Mouse (Mus musculus): ENCODE measurements around the gene Dpp8.
"Not testable (repeated sequence)": the region's sequence is repeated elsewhere in the genome, so short reads cannot be mapped to it uniquely, and the experiment has no call there.

The Dpp8 gene

DNA sequence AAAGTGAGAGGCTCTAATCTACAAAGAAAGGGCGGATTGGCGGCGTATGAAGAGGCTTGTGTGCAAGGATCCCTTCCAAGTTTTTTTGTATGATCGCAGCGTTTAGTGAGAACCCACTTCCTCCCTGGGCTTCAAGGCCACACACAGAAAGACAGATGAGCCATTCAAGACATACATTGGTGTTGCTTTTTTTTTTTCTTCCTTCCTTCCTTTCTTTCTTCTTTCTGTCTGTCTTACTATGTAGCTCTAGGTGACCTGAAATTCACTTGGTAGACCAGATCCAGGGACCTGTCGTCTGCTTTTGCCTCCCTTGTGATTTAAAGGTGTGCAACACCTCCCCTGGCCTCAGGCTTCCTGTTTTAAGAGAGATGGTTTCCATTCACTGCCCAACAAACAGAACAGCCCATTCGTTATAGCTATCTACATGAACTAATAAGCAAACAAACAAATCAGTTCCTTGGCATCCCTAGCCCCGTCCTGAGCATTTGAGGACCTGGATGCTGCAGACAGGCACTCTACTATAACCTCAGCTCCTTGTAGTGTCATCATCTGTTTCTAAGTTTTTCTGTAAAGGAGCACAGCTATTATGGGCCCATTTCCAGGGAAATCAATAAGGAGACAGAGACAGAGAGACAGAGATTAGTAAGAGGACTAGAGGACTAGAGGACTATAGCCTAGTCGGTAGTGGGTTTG lies 10.2 kb upstream of the Dpp8 start:
- no peak for DNase-seq (ENCODE audit: low read depth, low spot score)

DNA sequence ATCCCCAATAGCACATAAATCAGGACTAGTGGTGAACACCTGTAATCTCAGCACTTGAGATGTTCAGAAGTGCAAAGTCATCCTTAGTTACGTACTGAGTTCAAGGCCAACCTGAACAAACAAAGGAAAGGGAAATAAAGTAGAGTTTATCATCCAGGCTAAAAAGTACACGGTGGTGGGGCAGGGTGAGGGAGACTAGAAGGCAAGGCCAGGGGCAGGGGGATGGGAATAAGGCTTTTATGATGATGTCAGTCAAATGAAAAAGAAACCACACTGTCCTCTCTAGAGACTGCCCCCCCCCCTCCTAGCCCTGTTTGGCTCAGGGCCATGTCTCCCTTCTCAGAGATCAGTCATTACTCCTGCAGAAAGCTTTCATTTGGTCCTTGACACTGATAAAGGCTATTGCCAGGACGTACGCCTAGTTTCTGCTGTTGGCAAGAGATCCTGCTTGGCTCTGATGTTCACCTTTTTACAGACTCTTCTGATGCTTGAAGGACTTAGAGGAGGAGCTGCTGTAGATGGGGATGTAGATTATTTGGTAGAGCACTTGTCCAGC lies 9.6 kb upstream of the Dpp8 start:
- DNase-seq (ENCODE audit: low read depth, low spot score) = no peak

DNA sequence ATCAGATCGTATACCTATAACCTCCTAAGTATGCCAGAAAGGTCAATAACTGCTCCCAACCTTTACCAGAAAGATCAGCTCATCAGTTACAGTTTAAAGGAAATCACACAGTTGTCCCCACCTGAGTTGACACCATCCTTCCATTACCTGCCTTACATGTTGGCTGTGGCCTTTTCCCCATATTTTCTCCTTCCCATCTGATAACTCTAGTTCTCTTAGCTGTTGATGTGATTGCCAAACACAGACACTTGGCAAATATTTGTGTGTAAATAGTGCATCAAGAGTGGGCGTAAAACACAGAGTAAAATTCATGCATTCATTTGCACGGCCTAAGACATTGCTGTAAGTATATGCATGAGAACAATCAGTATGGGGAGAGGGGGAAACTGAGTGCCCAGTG lies 8.8 kb upstream of the Dpp8 start:
- DNase-seq (ENCODE audit: low read depth, low spot score) = no peak

DNA sequence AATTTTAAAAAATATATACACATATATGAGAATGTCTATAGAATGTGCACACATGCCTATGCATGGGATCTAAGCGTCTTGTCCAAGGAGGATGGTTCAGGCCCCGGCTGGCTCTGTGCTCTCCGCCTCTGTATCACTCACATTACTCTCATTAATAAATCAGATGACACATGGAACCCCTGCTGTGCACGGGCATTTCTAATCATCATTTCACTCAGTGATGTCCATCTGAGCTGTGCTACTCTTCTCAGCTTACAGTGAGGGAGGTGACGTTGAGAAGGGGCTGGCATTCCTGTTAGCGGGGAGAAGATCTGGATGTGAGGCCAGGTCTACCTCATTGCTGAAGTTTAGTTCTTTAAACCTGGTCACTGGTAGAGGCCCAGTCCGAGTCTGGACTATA lies 5.0 kb upstream of the Dpp8 start:
- DNase-seq (ENCODE audit: low read depth, low spot score) = no peak

DNA sequence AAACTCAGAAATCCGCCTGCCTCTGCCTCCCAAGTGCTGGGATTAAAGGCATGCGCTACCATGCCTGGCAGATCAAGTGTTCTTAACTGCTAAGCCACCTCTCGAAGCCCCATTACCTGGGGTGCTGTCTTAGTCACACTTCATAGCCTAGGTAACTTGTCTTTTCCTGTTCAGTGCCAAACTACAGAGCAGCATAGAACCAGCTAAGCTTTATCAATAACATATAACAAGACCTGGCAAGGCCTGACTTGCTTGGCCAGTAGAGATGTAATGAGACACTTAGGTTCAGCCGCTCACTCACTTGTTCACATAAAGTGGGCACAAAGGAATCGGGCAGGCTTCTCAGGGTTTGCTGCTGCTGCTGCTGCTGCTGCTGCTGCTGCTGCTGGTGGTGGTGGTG lies 3.9 kb upstream of the Dpp8 start:
- no peak for DNase-seq (ENCODE audit: low read depth, low spot score)

DNA sequence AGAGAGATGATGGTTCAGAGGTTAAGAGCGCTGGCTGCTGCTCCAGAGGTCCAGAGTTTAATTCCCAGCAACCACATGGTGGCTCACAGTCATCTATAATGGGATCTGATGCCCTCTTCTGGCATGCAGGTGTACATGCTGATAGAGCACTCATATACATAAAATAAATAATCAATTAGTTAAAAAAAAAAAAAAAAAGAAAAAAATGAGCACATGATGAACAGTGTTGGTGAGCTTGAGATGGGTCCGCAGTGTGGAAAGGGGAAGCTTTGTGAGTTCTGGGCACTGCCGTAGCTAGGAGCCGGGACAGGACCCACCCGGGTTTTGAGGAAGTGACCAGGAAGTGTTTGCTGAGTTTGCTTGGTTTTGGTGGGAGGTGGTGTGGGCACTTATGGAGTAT lies 859 bp upstream of the Dpp8 start:
- DNase-seq (ENCODE audit: low read depth, low spot score) = not testable (repeated sequence)

DNA sequence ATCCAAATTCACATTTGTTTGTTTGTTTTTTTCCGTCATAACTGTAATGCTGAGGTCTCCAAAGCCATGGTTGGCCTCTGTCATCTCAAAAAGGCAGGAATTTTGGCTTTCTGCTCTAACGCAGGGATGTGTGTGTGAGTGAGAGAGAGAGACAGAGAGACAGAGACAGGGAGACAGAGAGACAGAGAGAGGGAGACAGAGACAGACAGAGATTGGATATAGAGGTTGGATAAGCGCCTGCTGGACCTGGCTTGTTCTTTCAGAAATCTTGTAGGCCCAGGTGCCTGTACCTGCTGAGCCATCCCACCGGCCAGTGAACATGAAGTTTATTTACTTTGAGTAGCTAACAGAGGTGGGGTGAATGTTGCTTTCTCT lies 333 bp upstream of the Dpp8 start:
- DNase-seq (ENCODE audit: low read depth, low spot score) = no peak

DNA sequence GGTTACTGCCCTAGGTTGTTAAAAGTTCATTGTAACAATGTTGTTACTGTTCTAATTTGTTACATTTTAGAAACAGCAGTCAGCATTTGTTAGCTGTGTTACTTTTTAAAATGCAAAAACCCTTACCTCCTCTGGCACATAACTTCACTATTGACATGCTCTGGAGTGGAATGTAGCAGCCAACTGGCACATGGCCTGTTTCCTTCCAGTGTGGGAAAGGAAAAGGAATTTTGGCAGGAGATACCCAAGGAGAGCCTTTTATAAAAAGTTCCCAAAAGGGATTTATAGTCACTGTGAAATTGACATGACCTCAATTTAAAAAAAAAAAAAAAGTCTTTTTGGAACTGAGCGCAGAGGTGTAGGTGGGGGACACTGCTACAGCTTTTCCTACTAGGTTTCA lies 4.2 kb downstream of the Dpp8 start:
- no peak for DNase-seq (ENCODE audit: low read depth, low spot score)

DNA sequence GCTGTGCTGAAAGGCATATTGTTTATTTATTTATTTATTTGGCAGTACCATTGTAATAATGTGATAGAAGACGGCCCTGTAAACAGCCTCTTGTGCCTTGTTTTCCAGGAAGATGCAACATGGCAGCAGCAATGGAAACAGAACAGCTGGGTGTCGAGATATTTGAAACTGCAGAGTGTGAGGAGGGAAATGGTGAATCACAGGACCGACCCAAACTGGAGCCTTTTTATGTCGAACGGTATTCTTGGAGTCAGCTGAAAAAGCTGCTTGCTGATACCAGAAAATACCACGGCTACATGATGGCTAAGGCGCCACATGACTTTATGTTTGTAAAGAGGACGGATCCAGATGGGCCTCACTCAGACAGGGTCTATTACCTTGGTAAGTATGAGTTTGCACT lies 4.6 kb downstream of the Dpp8 start:
- DNase-seq (ENCODE audit: low read depth, low spot score) = no peak

DNA sequence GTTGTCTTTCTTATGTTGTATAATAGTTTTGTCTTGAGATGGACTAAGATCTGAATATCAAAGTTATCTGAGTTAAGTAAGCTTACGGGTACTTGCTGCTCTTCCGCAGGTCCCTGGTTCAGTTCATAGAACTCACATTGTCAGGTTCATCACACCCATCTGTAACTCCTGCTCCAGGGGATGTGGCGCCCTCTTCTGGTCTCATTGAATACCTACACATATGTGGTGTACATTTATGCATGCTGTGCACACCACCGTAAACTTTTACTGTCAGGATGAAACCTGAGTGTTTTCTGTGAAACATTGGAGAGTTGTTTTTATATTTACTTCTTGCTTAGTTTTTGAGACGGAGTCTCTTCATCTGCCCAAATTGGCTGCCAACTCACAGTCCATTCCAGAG lies 9.2 kb downstream of the Dpp8 start:
- DNase-seq (ENCODE audit: low read depth, low spot score) = no peak

DNA sequence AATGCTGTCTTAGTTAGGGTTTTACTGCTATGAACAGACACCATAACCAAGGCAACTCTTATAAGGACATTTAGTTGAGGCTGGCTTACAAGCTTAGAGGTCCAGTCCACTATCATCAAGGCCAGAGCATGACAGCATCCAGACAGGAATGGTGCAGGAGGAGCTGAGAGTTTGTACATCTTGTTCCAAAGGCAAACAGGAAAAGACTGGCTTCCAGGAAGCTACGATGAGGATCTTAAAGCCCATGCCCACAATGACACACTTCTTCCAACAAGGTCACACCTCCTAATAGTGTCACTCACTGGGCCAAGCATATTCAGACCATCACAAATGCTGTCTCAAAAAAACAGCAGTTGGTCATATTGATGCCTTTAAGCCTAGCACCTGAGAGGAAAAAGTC lies 14.8 kb downstream of the Dpp8 start:
- no peak for DNase-seq (ENCODE audit: low read depth, low spot score)

DNA sequence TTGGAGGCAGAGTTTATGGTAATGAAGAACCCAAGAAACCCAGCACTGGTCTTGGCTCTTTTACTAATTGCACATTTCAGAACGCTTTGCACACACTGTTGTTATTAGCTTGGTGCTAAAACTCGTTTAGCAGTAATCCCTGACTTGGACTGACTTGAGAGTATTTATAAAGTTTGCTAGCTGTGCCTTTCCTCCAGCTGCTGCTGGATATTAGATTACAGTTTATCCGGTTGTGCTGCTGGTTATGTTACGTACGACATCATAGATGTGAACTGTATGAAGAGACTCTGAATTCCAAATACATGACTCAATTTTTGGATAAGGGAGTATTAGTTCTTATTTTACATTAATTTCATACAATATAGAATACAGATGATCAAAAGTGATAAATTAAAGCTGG lies 17.2 kb downstream of the Dpp8 start:
- DNase-seq (ENCODE audit: low read depth, low spot score) = no peak

DNA sequence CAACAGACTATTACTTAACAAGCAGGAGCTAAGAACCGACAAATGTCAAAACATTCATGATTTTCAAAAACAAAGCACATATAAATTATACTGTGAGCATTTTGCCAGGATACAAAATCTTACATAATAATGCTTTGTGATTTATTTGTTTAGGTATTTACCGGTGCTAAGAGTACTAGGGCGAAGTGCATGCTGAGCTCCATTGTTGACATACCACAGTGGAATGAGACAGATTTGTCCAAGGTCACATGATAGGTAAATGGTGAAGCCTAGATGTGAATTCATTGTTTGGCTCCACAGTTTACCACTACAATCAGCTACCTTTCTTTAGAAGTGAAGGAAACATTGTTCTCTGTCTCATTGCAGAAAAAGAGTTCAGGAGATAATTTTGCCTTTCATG lies 18.8 kb downstream of the Dpp8 start:
- DNase-seq (ENCODE audit: low read depth, low spot score) = no peak

DNA sequence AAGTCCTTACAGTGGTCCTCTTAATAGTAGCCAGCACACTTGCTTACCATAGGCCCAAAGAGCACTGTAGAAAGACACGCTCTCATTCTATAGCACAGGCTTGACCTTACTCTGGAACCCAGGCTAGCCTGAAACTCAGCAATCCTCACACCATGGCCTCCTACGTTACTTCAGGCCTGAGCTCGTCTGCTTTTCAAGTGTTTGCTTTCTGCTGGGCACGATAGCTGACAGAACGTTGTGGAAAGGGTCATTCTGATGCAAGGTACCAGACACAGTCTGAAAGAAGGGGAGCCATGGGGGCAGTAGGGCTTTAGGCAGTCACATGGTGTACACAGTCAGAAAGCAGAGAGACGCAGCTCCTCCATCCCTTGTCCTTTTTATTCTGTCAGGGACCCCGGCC lies 32.0 kb downstream of the Dpp8 start:
- no peak for DNase-seq (ENCODE audit: low read depth, low spot score)

DNA sequence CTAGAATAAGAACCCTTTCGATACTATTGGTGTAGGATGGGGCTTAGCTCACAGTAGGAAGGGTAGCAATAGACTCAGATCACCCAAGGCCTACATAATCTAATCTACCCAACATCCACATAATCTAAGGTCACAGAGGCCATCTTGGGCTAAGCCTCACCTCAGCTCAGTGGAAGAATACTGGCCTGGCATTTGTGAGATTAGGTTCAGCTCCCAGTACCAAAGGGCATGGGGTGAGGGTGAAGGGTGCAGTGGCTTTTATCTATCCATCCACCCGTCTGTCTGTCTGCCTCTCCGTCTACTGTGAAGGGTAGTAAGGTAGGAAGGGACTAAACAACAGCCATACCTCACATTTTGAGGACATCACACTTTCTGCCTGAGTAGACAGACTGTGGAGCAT lies 38.4 kb downstream of the Dpp8 start:
- no peak for DNase-seq (ENCODE audit: low read depth, low spot score)

DNA sequence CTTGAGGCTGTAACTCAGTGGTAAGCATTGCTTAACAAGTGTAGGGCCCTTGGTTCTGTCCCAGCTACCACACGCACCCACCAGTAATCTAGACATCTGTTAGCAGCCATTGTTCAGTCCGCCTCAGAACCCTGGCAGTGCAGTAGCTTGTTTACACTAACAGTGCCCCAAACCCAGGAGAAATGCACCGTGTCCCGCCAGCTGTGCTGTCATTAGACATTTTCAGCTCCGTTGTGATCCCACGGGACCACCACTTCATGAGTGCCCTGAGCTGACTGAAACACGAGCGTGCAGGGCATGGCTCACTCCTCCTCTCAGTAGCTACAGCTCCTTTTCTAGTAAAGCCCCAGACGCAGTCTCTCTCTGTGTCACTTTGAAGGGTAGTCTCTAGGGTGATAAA lies 41.3 kb downstream of the Dpp8 start:
- DNase-seq (ENCODE audit: low read depth, low spot score) = no peak

DNA sequence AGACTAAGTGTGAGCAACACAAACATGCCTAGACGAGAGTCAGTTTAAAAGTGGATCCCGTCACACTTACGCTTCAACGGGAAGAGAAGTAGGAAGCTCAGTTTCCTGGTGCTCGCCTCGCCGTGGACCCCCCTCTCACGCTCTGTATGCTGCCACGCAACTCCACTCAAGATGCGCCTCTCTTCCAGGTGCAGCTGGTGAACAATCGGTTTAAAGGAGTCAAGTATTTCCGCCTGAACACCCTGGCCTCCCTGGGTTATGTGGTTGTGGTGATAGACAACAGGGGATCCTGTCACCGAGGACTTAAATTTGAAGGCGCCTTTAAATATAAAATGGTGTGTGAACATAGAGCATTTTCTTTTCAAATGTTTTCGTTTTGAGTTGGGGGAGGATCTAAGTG lies 42.0 kb downstream of the Dpp8 start:
- no peak for DNase-seq (ENCODE audit: low read depth, low spot score)

DNA sequence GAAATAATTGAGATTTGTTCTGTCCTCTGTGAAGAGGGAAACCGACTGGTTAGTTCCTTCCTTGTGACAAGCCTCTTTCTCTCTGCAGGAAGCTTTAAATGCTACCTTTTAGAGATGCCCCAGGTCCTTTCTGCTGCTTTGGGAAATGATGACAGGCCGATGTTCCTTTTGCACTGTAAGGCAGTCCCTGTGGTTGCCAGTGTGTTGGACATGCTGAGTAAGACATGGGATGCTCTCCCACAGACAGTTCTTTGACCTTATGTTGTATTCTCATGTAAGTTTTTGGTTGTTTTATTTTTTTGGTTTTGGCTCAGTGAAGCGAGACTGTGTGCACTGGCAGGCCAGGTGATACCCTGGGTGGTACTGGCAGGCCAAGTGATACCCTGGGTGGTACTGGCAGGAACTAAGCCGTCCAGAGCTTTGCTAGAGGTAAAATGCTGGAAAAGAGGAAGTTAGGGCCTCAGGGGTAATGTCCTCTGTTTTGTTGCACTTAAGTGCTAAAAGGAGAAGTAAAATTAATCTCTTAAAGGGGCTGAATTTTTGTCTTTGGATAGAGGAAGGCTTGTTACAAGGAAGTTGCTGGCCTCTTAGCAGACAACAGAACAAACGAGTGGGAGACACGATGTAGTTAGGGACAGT lies 42.8 kb downstream of the Dpp8 start:
- DNase-seq (ENCODE audit: low read depth, low spot score) = no peak

DNA sequence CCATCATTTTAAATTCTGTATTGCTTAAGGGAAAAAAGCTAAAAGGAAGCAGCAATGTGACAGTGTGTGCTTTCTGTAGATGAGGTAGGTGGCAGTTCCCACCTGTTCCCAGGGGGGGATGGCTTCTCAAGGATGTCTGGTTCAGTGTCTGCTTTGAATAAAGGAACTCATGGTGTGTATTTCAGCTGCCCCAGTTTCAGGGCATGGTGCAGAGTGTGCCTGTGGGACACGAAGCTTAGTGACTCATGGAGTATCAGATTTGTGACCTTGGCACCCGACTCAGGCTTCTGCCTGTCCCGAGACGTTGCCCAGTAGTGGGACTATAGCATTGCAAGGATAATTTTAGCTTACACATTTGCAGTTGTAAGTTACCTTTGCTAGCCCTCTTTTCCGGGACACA lies 45.3 kb downstream of the Dpp8 start:
- no peak for DNase-seq (ENCODE audit: low read depth, low spot score)

DNA sequence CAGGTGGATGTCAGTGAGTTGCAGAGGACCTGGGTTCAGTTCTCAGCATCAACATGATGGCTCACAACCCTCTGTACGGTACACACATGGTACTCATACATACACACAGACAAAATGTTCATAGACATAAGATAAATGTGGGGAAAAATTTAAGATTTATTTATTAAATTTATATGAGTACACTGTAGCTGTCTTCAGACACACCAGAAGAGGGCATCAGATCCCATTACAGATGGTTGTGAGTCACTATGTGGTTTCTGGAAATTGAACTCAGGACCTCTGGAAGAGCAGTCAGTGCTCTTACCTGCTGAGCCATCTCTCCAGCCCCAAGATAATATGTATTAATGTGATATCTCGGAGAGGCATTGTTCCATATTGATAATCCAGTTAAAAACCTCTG lies 47.9 kb downstream of the Dpp8 start:
- DNase-seq (ENCODE audit: low read depth, low spot score) = not testable (repeated sequence)

DNA sequence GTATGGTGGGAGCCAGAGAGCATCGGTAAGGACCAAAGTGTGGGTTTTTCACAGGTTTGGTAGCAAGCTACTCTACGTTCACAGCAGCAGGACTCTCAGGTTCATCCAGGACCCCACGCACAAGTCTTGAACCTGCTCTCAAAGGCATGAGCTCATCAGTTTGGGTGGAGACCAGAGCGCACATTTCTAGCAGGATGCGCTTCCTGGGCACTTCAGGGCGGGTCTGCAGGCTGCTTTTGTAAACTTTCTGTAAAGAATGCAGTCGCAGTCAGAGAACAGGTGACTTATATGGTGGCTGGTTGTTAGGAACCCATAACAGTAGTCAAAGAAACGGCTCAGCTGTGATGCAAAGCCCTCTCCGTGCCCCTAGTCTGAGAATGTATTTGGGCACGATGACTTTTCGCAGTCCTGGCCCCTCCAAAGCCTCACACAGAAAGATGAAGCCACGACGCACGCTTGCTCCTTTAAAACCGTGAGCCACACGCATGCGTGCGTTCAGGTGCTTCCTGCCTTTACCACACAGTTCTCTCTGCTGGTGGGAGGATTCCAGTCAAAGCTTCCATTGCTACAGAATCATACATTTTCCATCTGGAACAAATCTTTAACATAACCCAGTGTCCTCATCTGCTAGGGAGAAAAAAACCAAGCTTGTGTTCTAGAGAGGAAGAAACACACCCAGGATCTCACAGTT lies 51.0 kb downstream of the Dpp8 start:
- DNase-seq (ENCODE audit: low read depth, low spot score) = no peak

DNA sequence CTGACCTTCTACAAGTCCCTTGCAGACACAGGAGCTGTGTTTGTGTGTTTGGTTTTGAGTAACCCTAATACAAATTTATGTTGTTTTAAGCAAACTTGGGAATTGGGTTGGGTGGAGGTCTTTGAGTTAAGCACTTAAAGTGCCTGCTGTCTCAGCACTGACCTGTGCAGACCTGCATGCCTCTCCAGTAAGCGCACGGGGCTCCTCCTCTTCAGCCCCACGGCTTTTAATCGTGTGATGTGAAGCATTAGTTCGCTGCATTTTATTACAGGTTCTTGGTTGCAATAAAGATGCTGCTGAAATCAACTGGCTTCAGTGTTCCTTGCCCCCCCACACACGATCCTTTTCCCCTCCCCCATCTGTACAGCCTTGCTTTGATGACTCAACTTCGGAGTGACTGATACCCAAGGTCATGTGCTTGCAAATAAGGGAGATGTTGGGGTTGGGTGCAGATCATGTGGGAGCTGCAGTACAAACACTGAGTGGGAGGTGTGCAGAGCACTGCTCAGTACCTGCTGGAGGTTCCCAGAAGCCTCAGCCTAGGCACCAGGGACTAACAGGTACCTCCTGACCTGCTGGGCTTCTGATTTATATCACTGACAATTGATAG lies 52.1 kb downstream of the Dpp8 start:
- DNase-seq (ENCODE audit: low read depth, low spot score) = no peak

DNA sequence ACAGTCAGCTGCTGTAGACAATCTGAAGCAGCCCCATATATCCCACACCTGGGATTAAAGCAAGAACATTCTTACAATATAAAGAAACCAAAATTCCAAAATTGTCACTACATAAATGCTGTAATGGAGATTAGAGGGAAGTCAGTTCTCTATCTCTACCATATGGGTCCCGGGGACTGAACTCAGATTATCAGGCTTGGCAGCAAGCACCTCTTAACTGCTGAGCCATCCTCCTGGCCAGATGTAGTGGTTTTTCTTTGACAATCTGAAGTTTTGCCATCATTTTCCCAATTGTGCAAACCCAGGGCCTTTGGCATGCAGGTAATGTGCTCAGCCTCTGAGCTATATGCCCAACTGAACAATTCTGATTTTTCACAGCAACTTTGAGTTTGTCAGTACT lies 53.1 kb downstream of the Dpp8 start:
- no peak for DNase-seq (ENCODE audit: low read depth, low spot score)
